Comparison of ENCODE assay signal across 17 mouse cellular contexts in genomic region chr6:100203492-100203891, GRCm38 (mm10).
DNase-seq lines count a peak whose midpoint lies in the region; ATAC-seq and TF ChIP-seq lines count a peak whose summit lies in the region.
"Had no signal": no experiment of that assay in that cellular context is flagged by ENCODE, and none has a peak within 500 bp of the region (broad histone marks: within the 10 kb centered on the region; RNA-seq: fewer than 3 reads in every experiment).

No protein-coding gene starts in this region.

- peak; percentile 32 for DNase-seq in adrenal gland, postnatal 14 days
- no peak for DNase-seq in adrenal gland, adult 2 months
- DNase-seq in liver, embryonic 11.5 days (ENCODE audit: low spot score) = no peak
- DNase-seq in R1 (ENCODE audit: low read depth, low spot score) = peak; percentile 68
- peak; percentile 28 for DNase-seq in hindbrain, postnatal 0 days (ENCODE audit: low spot score)
- no peak for DNase-seq in gastrocnemius, postnatal 14 days
- DNase-seq in left cerebral cortex, postnatal 25 days (ENCODE audit: low spot score in 2 of 2) = no peak
- DNase-seq: cerebellum, postnatal 10 days; gastrocnemius, adult 2 months; kidney, adult 9 months; liver; right cerebral cortex, postnatal 14 days had no signal

- ATAC-seq in liver, embryonic 15.5 days (ENCODE audit: insufficient read depth) = peak; percentile 31; the same call in 1 of the 2 replicates
- ATAC-seq in liver, embryonic 11.5 days (replicated peaks; ENCODE audit: low FRiP score) = no peak
- ATAC-seq in hindbrain, postnatal 0 days = no peak
- ATAC-seq: forebrain, embryonic 13.5 days; midbrain, embryonic 13.5 days had no signal

- peaks cover 8% of the 10 kb centered on the region; the same call in 1 of the 2 replicates for H3K4me1 ChIP-seq in liver, embryonic 15.5 days (replicated peaks)
- H3K4me1 ChIP-seq in liver, embryonic 11.5 days (replicated peaks; ENCODE audit: control insufficient read depth, insufficient read depth, low read length) = peaks cover 9% of the 10 kb centered on the region
- H3K4me1 ChIP-seq in hindbrain, postnatal 0 days (ENCODE audit: insufficient read depth, low read length) = peaks cover 10% of the 10 kb centered on the region; the same call in 1 of the 2 replicates

- H3K4me3 ChIP-seq in liver, embryonic 15.5 days (replicated peaks) = no peak overlapping the region
- no peak overlapping the region for H3K4me3 ChIP-seq in liver, embryonic 11.5 days (ENCODE audit: low read depth, low read length)
- no peak overlapping the region for H3K4me3 ChIP-seq in hindbrain, postnatal 0 days (ENCODE audit: low read length)
- H3K4me3 ChIP-seq: forebrain, embryonic 13.5 days; gastrocnemius, adult 2 months; midbrain, embryonic 13.5 days; neural tube, embryonic 13.5 days had no signal

- no peaks in the 10 kb centered on the region for H3K9me3 ChIP-seq in liver, embryonic 15.5 days (replicated peaks)
- no peaks in the 10 kb centered on the region for H3K9me3 ChIP-seq in liver, embryonic 11.5 days (ENCODE audit: control insufficient read depth, low read length)
- H3K9me3 ChIP-seq in hindbrain, postnatal 0 days (ENCODE audit: low read length) = no peaks in the 10 kb centered on the region
- H3K9me3 ChIP-seq: forebrain, embryonic 13.5 days; G1E; midbrain, embryonic 13.5 days; neural tube, embryonic 13.5 days had no signal

- H3K9ac ChIP-seq in liver, embryonic 15.5 days = no peak overlapping the region
- no peak overlapping the region for H3K9ac ChIP-seq in liver, embryonic 11.5 days (ENCODE audit: low read depth, low read length)
- no peak overlapping the region for H3K9ac ChIP-seq in hindbrain, postnatal 0 days (replicated peaks; ENCODE audit: low read length)
- H3K9ac ChIP-seq: forebrain, embryonic 13.5 days; midbrain, embryonic 13.5 days; neural tube, embryonic 13.5 days had no signal

- TF ChIP-seq CTCF in hindbrain, postnatal 0 days (IDR thresholded peaks at IDR 0.05; ENCODE audit: low read depth) = no peak

- H3K36me3 ChIP-seq in liver, embryonic 15.5 days (replicated peaks) = no peaks in the 10 kb centered on the region
- H3K36me3 ChIP-seq in liver, embryonic 11.5 days (ENCODE audit: control insufficient read depth, insufficient read depth, low read length) = no peaks in the 10 kb centered on the region
- no peaks in the 10 kb centered on the region for H3K36me3 ChIP-seq in hindbrain, postnatal 0 days (ENCODE audit: insufficient read depth, low read length)
- H3K36me3 ChIP-seq: G1E; midbrain, embryonic 13.5 days; neural tube, embryonic 13.5 days had no signal

- WGBS in liver, embryonic 15.5 days (ENCODE audit: insufficient replicate concordance) = 46% methylated on average over 3 of the region's 3 CpGs
- WGBS in liver, embryonic 11.5 days = 41% methylated on average over 3 of the region's 3 CpGs
- WGBS in hindbrain, postnatal 0 days = 21% methylated on average over 3 of the region's 3 CpGs

- no peak overlapping the region for H3K4me2 ChIP-seq in liver, embryonic 15.5 days
- no peak overlapping the region for H3K4me2 ChIP-seq in liver, embryonic 11.5 days
- no peak overlapping the region for H3K4me2 ChIP-seq in hindbrain, postnatal 0 days (ENCODE audit: low read depth, low read length)
- H3K4me2 ChIP-seq: forebrain, embryonic 13.5 days; midbrain, embryonic 13.5 days; neural tube, embryonic 13.5 days had no signal

- H3K27me3 ChIP-seq in liver, embryonic 15.5 days = peaks cover 32% of the 10 kb centered on the region
- H3K27me3 ChIP-seq in liver, embryonic 11.5 days (replicated peaks; ENCODE audit: control insufficient read depth, insufficient read depth, low read length) = peaks cover 5% of the 10 kb centered on the region
- H3K27me3 ChIP-seq in hindbrain, postnatal 0 days (ENCODE audit: insufficient read depth, low read length) = 0 out of 2 replicates have a peak, but pooled peaks cover 9% of the 10 kb centered on the region

- no peak overlapping the region for H3K27ac ChIP-seq in liver, embryonic 15.5 days (replicated peaks)
- H3K27ac ChIP-seq in liver, embryonic 11.5 days (ENCODE audit: low read depth, low read length) = no peak overlapping the region
- H3K27ac ChIP-seq in hindbrain, postnatal 0 days = no peak overlapping the region
- H3K27ac ChIP-seq: forebrain, embryonic 13.5 days; gastrocnemius, adult 2 months; midbrain, embryonic 13.5 days; neural tube, embryonic 13.5 days had no signal

- intact Hi-C loops in gastrocnemius, postnatal 14 days (cut with DNase I; ENCODE audit: low total_unique reads) = no loop called here
- intact Hi-C loops in left cerebral cortex, postnatal 25 days (cut with DNase I) = no loop called here

Comparison
In these comparisons a context has a peak if more than half of its experiments do, and no peak if none do; other contexts are left out.
1. DNase-seq: peak in adrenal gland, postnatal 14 days (single experiment), R1 (single experiment) and hindbrain, postnatal 0 days (single experiment); none in adrenal gland, adult 2 months (single experiment), liver, embryonic 11.5 days (single experiment), gastrocnemius, postnatal 14 days (single experiment) and left cerebral cortex, postnatal 25 days (0 of 2).